Mouse (Mus musculus) lung, postnatal 0 days (tissue): ENCODE results near the gene Txlnb. TPM values are rescaled to one million over a fixed set of nuclear protein-coding genes. Genes with fewer than 3 reads are reported as not detected.
"Not testable (repeated sequence)": the region's sequence is repeated elsewhere in the genome, so short reads cannot be mapped to it uniquely, and the experiment has no call there.

Experiments
- ATAC-seq: fragments of 200-750 bp; cut with Nextera tagmentation; 2 replicates; pipeline ENCODE4 v1.8.0; 2017; ENCODE audit warnings: moderate library complexity
- DNase-seq: peaks from one replicate; pipeline ENCODE4 v3.0.0-alpha.2; 2016; ENCODE audit warnings: low spot score
- H3K27ac ChIP-seq: fragments of 300-500 bp; sonication (generic); 2 replicates; pipeline ENCODE4 v1.5.1; 2014; ENCODE audit warnings: antibody characterized with exemption, mild to moderate bottlenecking, low read length, mixed read lengths
- H3K27me3 ChIP-seq: fragments of 300-500 bp; sonication (generic); replicated peaks from 2 replicates; pipeline ENCODE4 v1.6.1; 2014; ENCODE audit warnings: low read length, mixed read lengths; ENCODE audit not compliant: insufficient read depth
- H3K36me3 ChIP-seq: fragments of 300-500 bp; sonication (generic); 2 replicates; pipeline ENCODE4 v1.6.1; 2014; ENCODE audit warnings: low read length, mixed read lengths; ENCODE audit not compliant: insufficient read depth
- H3K4me1 ChIP-seq: fragments of 300-500 bp; sonication (generic); 2 replicates; pipeline ENCODE4 v1.6.1; 2014; ENCODE audit warnings: antibody characterized with exemption, low read depth, low read length, mixed read lengths; ENCODE audit not compliant: insufficient read depth
- H3K4me2 ChIP-seq: fragments of 300-500 bp; sonication (generic); replicated peaks from 2 replicates; pipeline ENCODE4 v1.6.1; 2014; ENCODE audit warnings: low read depth, mild to moderate bottlenecking, low read length, moderate library complexity, mixed read lengths
- H3K4me3 ChIP-seq: fragments of 300-500 bp; sonication (generic); 2 replicates; pipeline ENCODE4 v1.5.1; 2014; ENCODE audit warnings: low read depth, low read length
- H3K9ac ChIP-seq: fragments of 300-500 bp; sonication (generic); replicated peaks from 2 replicates; pipeline ENCODE4 v1.6.1; 2014; ENCODE audit warnings: low read depth, mild to moderate bottlenecking
- H3K9me3 ChIP-seq: fragments of 300-500 bp; sonication (generic); 2 replicates; pipeline ENCODE4 v1.6.1; 2016; ENCODE audit warnings: low read length, mixed read lengths
- CTCF ChIP-seq: IDR thresholded peaks from 2 replicates; pipeline ENCODE4 v1.5.1; 2016; ENCODE audit warnings: antibody characterized with exemption, mild to moderate bottlenecking
- EP300 ChIP-seq: IDR thresholded peaks from 2 replicates; pipeline ENCODE4 v1.6.1; 2016; ENCODE audit warnings: antibody characterized with exemption, mild to moderate bottlenecking, control low read depth
- WGBS: fragments of 180-500 bp; shearing (Covaris S2); extraction: QIAGEN DNeasy Blood & Tissue Kit; methylation state at CpG from one replicate; pipeline ENCODE4 v1.1.7; 2014; 5-methylcytosine and 5-hydroxymethylcytosine counted together
- polyA plus RNA-seq: library from polyadenylated mRNA; unstranded; fragments of >200 nt; fragmentation: Nextera tagmentation; extraction: Ambion mirVana; gene quantifications from 2 replicates; pipeline ENCODE4 v1.2.1, GENCODE M21; 2015

Txlnb gene
- polyA plus RNA-seq, 1 experiment from 2014 or later, result 0.30 TPM

DNA sequence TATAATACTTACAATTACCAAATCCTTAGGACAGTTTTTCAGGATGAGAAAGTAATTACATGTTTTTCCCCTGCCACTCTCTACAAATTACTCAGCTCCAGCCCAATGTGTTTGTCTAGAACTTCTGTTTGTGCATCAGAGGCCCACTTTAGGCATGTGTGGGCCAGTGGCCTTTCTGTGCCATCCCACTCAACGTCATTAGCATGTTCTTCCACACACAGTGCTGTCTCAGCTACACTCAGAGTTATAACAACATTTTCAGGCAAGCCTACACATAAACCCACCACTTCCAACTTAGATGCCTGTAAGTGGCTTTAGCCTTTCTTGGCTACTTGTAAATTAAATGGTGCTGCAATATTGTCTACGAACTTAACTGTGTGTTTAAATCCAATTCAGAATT, 5.8 kb downstream of the Txlnb start:
- H3K27ac ChIP-seq, result no peak overlapping the region
- H3K9ac ChIP-seq, result no peak overlapping the region
- no peaks in the 10 kb centered on the region for H3K9me3 ChIP-seq
- H3K27me3 ChIP-seq, result no peaks in the 10 kb centered on the region
- H3K36me3 ChIP-seq, result no peaks in the 10 kb centered on the region
- DNase-seq, result no peak
- no peak overlapping the region for H3K4me2 ChIP-seq
- TF ChIP-seq EP300 (no peak), CTCF (no peak)
- WGBS, result 77% methylated on average over 2 of the region's 2 CpGs
- ATAC-seq, result no peak
- no peak overlapping the region for H3K4me3 ChIP-seq
- no peaks in the 10 kb centered on the region for H3K4me1 ChIP-seq

DNA sequence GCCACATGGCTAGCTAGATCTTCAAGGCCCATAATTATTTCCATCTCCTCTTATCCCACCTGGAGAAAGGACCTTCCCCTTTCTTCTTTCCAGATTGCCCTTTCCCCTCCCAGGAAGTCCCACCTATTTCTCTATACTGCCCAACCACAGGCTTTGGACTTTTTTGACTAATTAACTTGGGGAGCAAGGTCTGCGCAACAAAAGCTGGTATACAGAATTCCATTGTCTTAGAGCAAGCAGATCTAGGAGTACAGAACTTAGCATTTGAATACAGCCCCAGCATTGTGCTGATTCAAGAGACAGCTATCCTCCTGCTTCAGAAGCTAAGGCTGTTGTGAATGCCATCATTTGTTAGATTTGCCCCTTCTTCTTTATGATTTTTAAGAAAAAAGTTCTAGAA, 12.5 kb downstream of the Txlnb start:
- no peaks in the 10 kb centered on the region for H3K9me3 ChIP-seq
- WGBS, result 89% methylated on average over 1 of the region's 1 CpGs
- no peak overlapping the region for H3K27ac ChIP-seq
- no peaks in the 10 kb centered on the region for H3K36me3 ChIP-seq
- no peak for DNase-seq
- no peak for ATAC-seq
- no peaks in the 10 kb centered on the region for H3K27me3 ChIP-seq
- H3K4me2 ChIP-seq, result no peak overlapping the region
- H3K9ac ChIP-seq, result no peak overlapping the region
- TF ChIP-seq CTCF, result no peak
- no peak for TF ChIP-seq EP300
- H3K4me1 ChIP-seq, result no peaks in the 10 kb centered on the region
- H3K4me3 ChIP-seq, result no peak overlapping the region

DNA sequence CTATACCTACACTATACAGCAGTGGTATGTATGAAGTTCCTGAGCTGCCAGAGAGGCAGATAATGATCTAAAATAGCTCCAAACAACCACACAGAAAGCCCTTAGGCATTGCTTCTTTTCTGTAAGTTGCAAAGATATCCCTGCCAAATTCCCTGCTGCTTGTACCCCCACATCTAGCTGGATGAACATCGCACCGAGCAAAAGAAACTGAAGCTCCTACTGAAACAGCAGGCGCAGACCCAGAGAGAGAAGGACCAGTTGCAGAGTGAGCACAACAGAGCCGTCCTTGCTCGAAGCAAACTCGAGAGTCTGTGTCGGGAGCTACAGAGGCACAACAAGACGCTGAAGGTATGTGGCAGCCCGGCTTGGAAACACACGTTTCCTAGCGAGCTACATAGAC, 19.0 kb downstream of the Txlnb start:
- H3K4me2 ChIP-seq, result no peak overlapping the region
- 83% methylated on average over 11 of the region's 11 CpGs for WGBS
- H3K27me3 ChIP-seq, result no peaks in the 10 kb centered on the region
- H3K4me1 ChIP-seq, result no peaks in the 10 kb centered on the region
- H3K4me3 ChIP-seq, result no peak overlapping the region
- H3K27ac ChIP-seq, result no peak overlapping the region
- H3K9ac ChIP-seq, result no peak overlapping the region
- no peak for DNase-seq
- no peaks in the 10 kb centered on the region for H3K9me3 ChIP-seq
- TF ChIP-seq EP300, result no peak
- no peak for TF ChIP-seq CTCF
- no peak for ATAC-seq
- H3K36me3 ChIP-seq, result no peaks in the 10 kb centered on the region

DNA sequence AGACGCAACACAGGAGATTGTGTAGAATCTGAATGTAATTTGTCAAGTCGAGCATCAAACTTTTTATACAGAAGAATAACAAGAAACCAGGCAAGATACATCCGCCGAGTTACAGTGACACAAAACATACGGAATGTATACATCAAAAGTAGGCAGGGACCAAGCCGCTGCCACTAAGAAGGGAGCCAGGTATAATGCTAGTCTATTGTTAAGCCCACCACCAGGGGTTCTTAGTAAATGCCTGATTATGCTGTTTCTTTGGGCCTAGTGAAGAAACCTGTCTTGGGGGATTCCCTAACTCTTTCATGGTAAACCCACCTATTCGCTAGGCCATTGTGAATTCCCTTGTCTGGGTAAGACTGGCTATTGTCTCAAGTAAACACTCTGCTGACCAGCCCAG, 24.4 kb downstream of the Txlnb start:
- not testable (repeated sequence) for H3K36me3 ChIP-seq, H3K9me3 ChIP-seq, H3K27ac ChIP-seq, DNase-seq, H3K4me1 ChIP-seq, H3K4me2 ChIP-seq, ATAC-seq, H3K27me3 ChIP-seq, H3K9ac ChIP-seq, H3K4me3 ChIP-seq
- 88% methylated on average over 7 of the region's 7 CpGs for WGBS

DNA sequence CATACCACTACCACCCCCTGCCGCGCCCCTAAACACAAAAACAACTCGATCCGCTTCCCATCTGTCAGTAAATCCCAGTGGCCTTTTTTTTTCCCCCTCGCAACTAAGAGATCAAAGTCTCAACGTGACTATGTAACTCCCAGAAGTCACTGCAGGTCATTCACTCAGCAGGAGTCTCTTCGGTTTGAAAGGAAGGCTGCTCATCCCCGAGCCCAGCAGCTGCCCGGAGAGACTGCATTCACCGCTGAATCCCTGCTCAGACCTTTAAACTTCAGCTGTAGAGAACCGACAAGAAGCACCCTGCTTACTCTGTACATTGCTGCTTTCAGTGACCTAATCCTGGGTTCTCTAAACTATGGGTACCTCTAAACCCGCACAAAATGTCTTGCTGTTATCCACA, 31.4 kb downstream of the Txlnb start:
- no peak for TF ChIP-seq CTCF
- TF ChIP-seq EP300, result no peak
- H3K36me3 ChIP-seq, result no peaks in the 10 kb centered on the region
- DNase-seq (no peak), ATAC-seq (no peak)
- whole genome bisulfite sequencing, result 6% methylated on average over 12 of the region's 12 CpGs
- no peaks in the 10 kb centered on the region for H3K27me3 ChIP-seq
- no peak overlapping the region for H3K27ac ChIP-seq
- no peak overlapping the region for H3K4me3 ChIP-seq
- H3K9ac ChIP-seq, result no peak overlapping the region
- H3K4me2 ChIP-seq, result no peak overlapping the region; the same call in 1 of the 2 replicates
- no peaks in the 10 kb centered on the region for H3K4me1 ChIP-seq
- no peaks in the 10 kb centered on the region for H3K9me3 ChIP-seq

DNA sequence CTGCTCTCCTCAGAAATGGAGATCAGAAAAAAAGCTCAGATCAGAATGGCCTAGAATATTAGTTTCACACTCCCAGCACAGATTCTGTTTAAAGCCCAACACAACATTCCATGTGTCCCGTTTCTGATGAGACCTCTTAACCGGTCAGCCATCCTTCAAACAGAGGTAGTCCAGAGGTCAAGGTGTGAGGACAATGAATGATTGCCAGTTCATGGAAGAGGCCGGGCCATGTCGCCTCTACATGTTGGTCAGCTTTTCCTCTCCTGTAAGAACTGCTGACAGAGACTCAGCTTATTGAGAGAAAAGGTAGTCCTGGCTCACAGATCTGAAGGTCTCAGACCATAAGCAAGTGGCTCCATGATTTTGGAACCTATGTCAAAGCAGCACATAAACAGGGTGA, 33.2 kb downstream of the Txlnb start:
- TF ChIP-seq EP300 (no peak), CTCF (no peak)
- H3K9me3 ChIP-seq, result no peaks in the 10 kb centered on the region
- no peaks in the 10 kb centered on the region for H3K36me3 ChIP-seq
- ATAC-seq, result no peak
- no peak overlapping the region for H3K27ac ChIP-seq
- no peak overlapping the region for H3K4me2 ChIP-seq
- H3K4me3 ChIP-seq, result no peak overlapping the region
- no peaks in the 10 kb centered on the region for H3K27me3 ChIP-seq
- 64% methylated on average over 4 of the region's 4 CpGs for WGBS
- no peak for DNase-seq
- no peak overlapping the region for H3K9ac ChIP-seq
- H3K4me1 ChIP-seq, result no peaks in the 10 kb centered on the region

DNA sequence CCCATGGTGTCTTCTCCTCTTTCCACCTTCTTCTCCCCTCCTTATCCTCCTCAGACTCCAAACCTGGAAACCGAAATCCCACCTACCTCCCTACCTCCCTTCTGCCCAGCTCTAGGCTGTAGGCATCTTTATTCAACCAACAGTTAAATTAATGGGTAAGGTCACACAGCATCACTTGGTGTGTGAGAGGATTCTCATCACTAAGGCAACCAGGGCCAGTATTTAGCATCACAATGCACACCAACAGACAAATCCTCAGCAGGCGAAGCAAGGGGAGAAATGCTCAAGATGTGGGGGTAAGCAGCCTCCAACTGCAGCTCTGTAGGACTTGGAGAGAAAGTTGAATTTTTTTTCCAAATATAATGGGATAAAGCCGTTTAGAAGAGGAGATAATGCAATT, 35.0 kb downstream of the Txlnb start:
- Histone ChIP-seq H3K27me3 (no peaks in the 10 kb centered on the region), H3K4me3 (no peak overlapping the region), H3K9me3 (no peaks in the 10 kb centered on the region), H3K36me3 (no peaks in the 10 kb centered on the region), H3K27ac (no peak overlapping the region), H3K9ac (no peak overlapping the region), H3K4me1 (no peaks in the 10 kb centered on the region), H3K4me2 (no peak overlapping the region)
- DNase-seq, result no peak
- no peak for ATAC-seq
- WGBS, result 59% methylated on average over 3 of the region's 3 CpGs
- TF ChIP-seq EP300 (no peak), CTCF (no peak)
